Mouse (Mus musculus): ENCODE measurements around the gene Mapkapk2. TPM values are rescaled to one million over a fixed set of nuclear protein-coding genes. Genes with fewer than 3 reads are reported as not detected.

The Mapkapk2 gene
- total RNA-seq, 2 experiments from 2014 or later, result 204 to 224 TPM

Other genes starting within 250 kb of the Mapkapk2 start
- gene Fcmr, start 232.2 kb downstream of the Mapkapk2 start, total RNA-seq (2021), result under 1 TPM; 0.47 to 0.86 TPM
- gene Il24, start 210.4 kb downstream of the Mapkapk2 start, total RNA-seq (2021), result not detected
- not detected for gene Il20, start 186.4 kb downstream of the Mapkapk2 start, total RNA-seq (2021)
- not detected for gene Il19, start 157.7 kb downstream of the Mapkapk2 start, total RNA-seq (2021)
- not detected for gene Il10, start 78.0 kb downstream of the Mapkapk2 start, total RNA-seq (2021)
- gene Dyrk3, start 40.5 kb upstream of the Mapkapk2 start, total RNA-seq (2021), result under 1 TPM; 0.32 to 0.91 TPM
- gene Eif2d, start 55.4 kb upstream of the Mapkapk2 start, total RNA-seq (2021), result 10 to 100 TPM; 36.3 to 36.7 TPM
- gene Rassf5, start 147.4 kb upstream of the Mapkapk2 start, total RNA-seq (2021), result 1 to 10 TPM; 3.9 to 5.4 TPM
- 1 to 10 TPM; 2.9 to 3.1 TPM for gene Ikbke, start 181.8 kb upstream of the Mapkapk2 start, total RNA-seq (2021)